Mouse (Mus musculus) lung, adult 2 months (tissue): ENCODE data around the gene Gsta2. TPM values are rescaled to one million over a fixed set of nuclear protein-coding genes. Genes with fewer than 3 reads are reported as not detected.
A peak's percentile ranks its signal among the peaks of the same experiment; 100 is the strongest.

Source experiments
- DNase-seq: peaks from one replicate; pipeline ENCODE4 v3.0.0; 2022
- H3K4me1 ChIP-seq: fragments of 200-500 bp; 2 replicates; pipeline ENCODE4 v1.6.1; 2011; ENCODE audit warnings: low read length; ENCODE audit not compliant: control insufficient read depth, insufficient read depth
- H3K4me3 ChIP-seq: fragments of 200-500 bp; replicated peaks from 2 replicates; pipeline ENCODE3; 2011; ENCODE audit warnings: low read depth, mild to moderate bottlenecking, control low read depth, low read length; ENCODE audit errors: extremely low read depth
- CTCF ChIP-seq: fragments of 200-500 bp; IDR thresholded peaks from 2 replicates; pipeline ENCODE4 v1.5.1; 2011; ENCODE audit warnings: mild to moderate bottlenecking, low read length, control low read depth; ENCODE audit not compliant: insufficient read depth
- POLR2A ChIP-seq: fragments of 200-500 bp; IDR thresholded peaks from 2 replicates; pipeline ENCODE4 v1.6.1; 2011; ENCODE audit warnings: low read depth, mild to moderate bottlenecking, control low read depth, low read length, borderline replicate concordance; ENCODE audit errors: extremely low read depth
- WGBS: fragments of 180-500 bp; shearing (Covaris S2); methylation state at CpG from one replicate; pipeline ENCODE4 v1.1.7; 2018; 5-methylcytosine and 5-hydroxymethylcytosine counted together
- polyA plus RNA-seq: library from polyadenylated mRNA; depleted of rRNA; stranded (reverse); fragments of >200 nt; gene quantifications from 2 replicates; pipeline ENCODE4 v1.2.3, GENCODE M21; 2012; rRNA removed

Gsta2 gene
- 1.9 and 5.0 TPM in 2 replicates for polyA plus RNA-seq

- H3K4me1 ChIP-seq = no peaks in the 10 kb centered on the region; the same call in 1 of the 2 replicates
- no peak for DNase-seq
- TF ChIP-seq POLR2A (no peak), CTCF (no peak)
- 84% methylated on average over 8 of the region's 8 CpGs for WGBS
- H3K4me3 ChIP-seq = no peak within 1 kb of the TSS
Measured at GRCm38 (mm10) chr9:78355611-78356010, at the start of gene Gsta2. Gene Gsta2, minus strand, starts transcription at chr9:78355788.

GRCm38 (mm10) chr9:78401596-78401995 is 46.0 kb upstream of the Gsta2 start:
- WGBS = 78% methylated on average over 7 of the region's 7 CpGs
- Histone ChIP-seq H3K4me1 (no peaks in the 10 kb centered on the region), H3K4me3 (no peak overlapping the region)
- no peak for DNase-seq
- TF ChIP-seq POLR2A (no peak), CTCF (no peak)

GRCm38 (mm10) chr9:78400570-78400969 is 45.0 kb upstream of the Gsta2 start:
- TF ChIP-seq CTCF (no peak), POLR2A (no peak)
- WGBS = 64% methylated on average over 5 of the region's 5 CpGs
- H3K4me1 ChIP-seq = no peaks in the 10 kb centered on the region
- H3K4me3 ChIP-seq = no peak overlapping the region
- no peak for DNase-seq

GRCm38 (mm10) chr9:78396517-78396916 is 40.9 kb upstream of the Gsta2 start:
- no peaks in the 10 kb centered on the region for H3K4me1 ChIP-seq
- no peak overlapping the region for H3K4me3 ChIP-seq
- WGBS = 54% methylated on average over 9 of the region's 9 CpGs
- TF ChIP-seq CTCF (no peak), POLR2A (no peak)
- no peak for DNase-seq

- 3% methylated on average over 90 of the region's 93 CpGs for WGBS
- Histone ChIP-seq H3K4me3 (peak within 1 kb of the TSS; percentile 9), H3K4me1 (no peaks in the 10 kb centered on the region)
- TF ChIP-seq POLR2A = no peak
- no peak for TF ChIP-seq CTCF
- peak; percentile 6 for DNase-seq
Measured at GRCm38 (mm10) chr9:78395630-78396351, 40.2 kb upstream of the Gsta2 start, which contains the start of gene Ddx43. Gene Ddx43, plus strand, starts transcription at chr9:78395777.

GRCm38 (mm10) chr9:78395244-78395629 is 39.6 kb upstream of the Gsta2 start:
- H3K4me1 ChIP-seq = no peaks in the 10 kb centered on the region
- WGBS = 38% methylated on average over 11 of the region's 11 CpGs
- DNase-seq = no peak
- TF ChIP-seq POLR2A (no peak), CTCF (no peak)
- H3K4me3 ChIP-seq = no peak overlapping the region

- no peak for DNase-seq
- TF ChIP-seq POLR2A (no peak), CTCF (no peak)
- Histone ChIP-seq H3K4me1 (no peaks in the 10 kb centered on the region), H3K4me3 (no peak overlapping the region)
- 67% methylated on average over 7 of the region's 7 CpGs for WGBS
Measured at GRCm38 (mm10) chr9:78394602-78395001, 39.0 kb upstream of the Gsta2 start.

- H3K4me1 ChIP-seq = no peaks in the 10 kb centered on the region
- WGBS = 83% methylated on average over 10 of the region's 10 CpGs
- H3K4me3 ChIP-seq = no peak overlapping the region
- TF ChIP-seq POLR2A = no peak
- TF ChIP-seq CTCF = no peak
- no peak for DNase-seq
Measured at GRCm38 (mm10) chr9:78393741-78394140, 38.2 kb upstream of the Gsta2 start.

GRCm38 (mm10) chr9:78389981-78390380 is 34.4 kb upstream of the Gsta2 start:
- WGBS = 44% methylated on average over 5 of the region's 5 CpGs
- TF ChIP-seq CTCF (no peak), POLR2A (no peak)
- Histone ChIP-seq H3K4me1 (no peaks in the 10 kb centered on the region), H3K4me3 (no peak overlapping the region)
- DNase-seq = no peak

GRCm38 (mm10) chr9:78386947-78387346 is 31.4 kb upstream of the Gsta2 start:
- 85% methylated on average over 7 of the region's 7 CpGs for WGBS
- Histone ChIP-seq H3K4me1 (no peaks in the 10 kb centered on the region), H3K4me3 (no peak overlapping the region)
- no peak for DNase-seq
- TF ChIP-seq CTCF (no peak), POLR2A (no peak)
